8 mouse cellular contexts compared by ENCODE assay signal in genomic region chr2:28539949-28540348, GRCm38 (mm10). TPM values are rescaled to one million over a fixed set of nuclear protein-coding genes. Genes with fewer than 3 reads are reported as not detected.
DNase-seq lines count a peak whose midpoint lies in the region; ATAC-seq and TF ChIP-seq lines count a peak whose summit lies in the region.

No protein-coding gene starts in this region.

- no peaks in the 10 kb centered on the region for H3K27me3 ChIP-seq in forebrain, embryonic 10.5 days (ENCODE audit: poor library complexity, severe bottlenecking)
- H3K27me3 ChIP-seq in forebrain, embryonic 11.5 days (ENCODE audit: control insufficient read depth, insufficient read depth, low read length), result no peaks in the 10 kb centered on the region
- H3K27me3 ChIP-seq in embryonic facial prominence, embryonic 14.5 days (replicated peaks; ENCODE audit: control insufficient read depth, insufficient read depth, low read length), result no peaks in the 10 kb centered on the region
- H3K27me3 ChIP-seq in intestine, embryonic 16.5 days (replicated peaks; ENCODE audit: control insufficient read depth, insufficient read depth, low read length), result no peaks in the 10 kb centered on the region
- H3K27me3 ChIP-seq in midbrain, postnatal 0 days (ENCODE audit: insufficient read depth, low read length), result no peaks in the 10 kb centered on the region

- WGBS in forebrain, embryonic 10.5 days, result 71% methylated on average over 2 of the region's 2 CpGs
- WGBS in forebrain, embryonic 11.5 days, result 87% methylated on average over 2 of the region's 2 CpGs
- 60% methylated on average over 2 of the region's 2 CpGs for WGBS in embryonic facial prominence, embryonic 14.5 days
- 70% methylated on average over 2 of the region's 2 CpGs for WGBS in intestine, embryonic 16.5 days
- WGBS in midbrain, postnatal 0 days, result 49% methylated on average over 2 of the region's 2 CpGs

- no peak for ATAC-seq in forebrain, embryonic 11.5 days (replicated peaks; ENCODE audit: low FRiP score)
- ATAC-seq in embryonic facial prominence, embryonic 14.5 days (ENCODE audit: low read depth), result no peak
- no peak for ATAC-seq in intestine, embryonic 16.5 days
- no peak for ATAC-seq in midbrain, postnatal 0 days (ENCODE audit: low FRiP score)
- no peak for ATAC-seq in erythroid progenitor cell, adult 5-6 weeks (replicated peaks; ENCODE audit: low FRiP score, poor library complexity, severe bottlenecking)

- H3K4me1 ChIP-seq in forebrain, embryonic 10.5 days, result peaks cover 58% of the 10 kb centered on the region
- peaks cover 14% of the 10 kb centered on the region; the same call in 1 of the 2 replicates for H3K4me1 ChIP-seq in forebrain, embryonic 11.5 days (replicated peaks; ENCODE audit: control insufficient read depth, insufficient read depth, low read length)
- H3K4me1 ChIP-seq in embryonic facial prominence, embryonic 14.5 days (ENCODE audit: control insufficient read depth, insufficient read depth, low read length), result peaks cover 42% of the 10 kb centered on the region
- H3K4me1 ChIP-seq in intestine, embryonic 16.5 days (ENCODE audit: control insufficient read depth, insufficient read depth, low read length), result peaks cover 60% of the 10 kb centered on the region
- H3K4me1 ChIP-seq in midbrain, postnatal 0 days (ENCODE audit: insufficient read depth, low read length), result peaks cover 36% of the 10 kb centered on the region

- TF ChIP-seq CTCF in midbrain, postnatal 0 days (IDR thresholded peaks at IDR 0.05), result no peak

- no peaks in the 10 kb centered on the region for H3K9me3 ChIP-seq in forebrain, embryonic 10.5 days
- no peaks in the 10 kb centered on the region for H3K9me3 ChIP-seq in forebrain, embryonic 11.5 days (ENCODE audit: control insufficient read depth, low read length)
- H3K9me3 ChIP-seq in embryonic facial prominence, embryonic 14.5 days (ENCODE audit: control insufficient read depth, low read length), result no peaks in the 10 kb centered on the region
- no peaks in the 10 kb centered on the region for H3K9me3 ChIP-seq in intestine, embryonic 16.5 days (ENCODE audit: control insufficient read depth, low read length)
- H3K9me3 ChIP-seq in midbrain, postnatal 0 days (ENCODE audit: low read length), result no peaks in the 10 kb centered on the region

- DNase-seq in forebrain, embryonic 10.5 days (ENCODE audit: extremely low spot score, low spot score), result no peak
- no peak for DNase-seq in forebrain, embryonic 11.5 days (ENCODE audit: low spot score)
- DNase-seq in embryonic facial prominence, embryonic 14.5 days (ENCODE audit: low spot score), result no peak
- DNase-seq in midbrain, postnatal 0 days (ENCODE audit: low spot score), result no peak
- DNase-seq in adrenal gland, adult 18-20 months (ENCODE audit: low spot score in 2 of 2), result no peak
- DNase-seq in gastrocnemius, adult 18-20 months (ENCODE audit: low spot score), result no peak

- peak overlapping the region; percentile 44 for H3K27ac ChIP-seq in forebrain, embryonic 10.5 days
- no peak overlapping the region for H3K27ac ChIP-seq in forebrain, embryonic 11.5 days (ENCODE audit: low read depth, low read length)
- peak overlapping the region; percentile 71; the same call in 1 of the 2 replicates for H3K27ac ChIP-seq in embryonic facial prominence, embryonic 14.5 days (replicated peaks; ENCODE audit: low read depth, low read length)
- H3K27ac ChIP-seq in intestine, embryonic 16.5 days (ENCODE audit: low read length), result peak overlapping the region; percentile 44
- H3K27ac ChIP-seq in midbrain, postnatal 0 days (ENCODE audit: low read depth, low read length), result 0 out of 2 replicates have a peak overlapping the region, but pooled peaks have one; percentile 32

- H3K9ac ChIP-seq in forebrain, embryonic 11.5 days (ENCODE audit: low read length), result no peak overlapping the region
- H3K9ac ChIP-seq in embryonic facial prominence, embryonic 14.5 days (ENCODE audit: low read depth, low read length), result 0 out of 2 replicates have a peak overlapping the region, but pooled peaks have one; percentile 9
- peak overlapping the region; percentile 38; the same call in 1 of the 2 replicates for H3K9ac ChIP-seq in intestine, embryonic 16.5 days (ENCODE audit: low read depth, low read length)
- H3K9ac ChIP-seq in midbrain, postnatal 0 days (replicated peaks; ENCODE audit: low read length, poor library complexity, severe bottlenecking), result no peak overlapping the region; the same call in 1 of the 2 replicates

- no peak overlapping the region for H3K4me2 ChIP-seq in forebrain, embryonic 11.5 days (ENCODE audit: low read depth, low read length, severe bottlenecking)
- no peak overlapping the region for H3K4me2 ChIP-seq in embryonic facial prominence, embryonic 14.5 days (ENCODE audit: low read depth, low read length)
- H3K4me2 ChIP-seq in intestine, embryonic 16.5 days (ENCODE audit: low read depth, low read length), result no peak overlapping the region
- H3K4me2 ChIP-seq in midbrain, postnatal 0 days (ENCODE audit: low read depth, low read length, poor library complexity, severe bottlenecking), result no peak overlapping the region

- peaks cover 41% of the 10 kb centered on the region for H3K36me3 ChIP-seq in forebrain, embryonic 10.5 days (replicated peaks)
- no peaks in the 10 kb centered on the region; the same call in 1 of the 2 replicates for H3K36me3 ChIP-seq in forebrain, embryonic 11.5 days (ENCODE audit: control insufficient read depth, insufficient read depth, low read length)
- peaks cover 38% of the 10 kb centered on the region for H3K36me3 ChIP-seq in embryonic facial prominence, embryonic 14.5 days (ENCODE audit: control insufficient read depth, insufficient read depth, low read length)
- H3K36me3 ChIP-seq in intestine, embryonic 16.5 days (ENCODE audit: control insufficient read depth, insufficient read depth, low read length), result peaks cover 5% of the 10 kb centered on the region; the same call in 1 of the 2 replicates
- peaks cover 32% of the 10 kb centered on the region for H3K36me3 ChIP-seq in midbrain, postnatal 0 days (ENCODE audit: insufficient read depth, low read length)

- H3K4me3 ChIP-seq in forebrain, embryonic 10.5 days, result no peak overlapping the region
- H3K4me3 ChIP-seq in forebrain, embryonic 11.5 days (ENCODE audit: low read depth, low read length), result no peak overlapping the region
- H3K4me3 ChIP-seq in embryonic facial prominence, embryonic 14.5 days (ENCODE audit: low read depth, low read length), result no peak overlapping the region
- H3K4me3 ChIP-seq in intestine, embryonic 16.5 days (ENCODE audit: low read length), result no peak overlapping the region
- no peak overlapping the region for H3K4me3 ChIP-seq in midbrain, postnatal 0 days (ENCODE audit: low read depth, low read length)

RNA-seq across cellular contexts. Expression of gene Cel, which starts 23.3 kb away (rescaled TPM):
- 0.07 TPM in 1 of 2 replicates, not detected in the other for polyA plus RNA-seq in forebrain, embryonic 10.5 days (2016; fragmentation: Nextera tagmentation; extraction: Ambion mirVana)
- polyA plus RNA-seq in forebrain, embryonic 11.5 days (2014; fragmentation: Nextera tagmentation; extraction: Ambion mirVana), result not detected in 2 replicates
- polyA plus RNA-seq in embryonic facial prominence, embryonic 14.5 days (2014; fragmentation: Nextera tagmentation; extraction: Ambion mirVana), result not detected in 2 replicates
- polyA plus RNA-seq in intestine, embryonic 16.5 days (2015; fragmentation: Nextera tagmentation; extraction: Ambion mirVana), result 383 and 542 TPM in 2 replicates
- not detected in 2 replicates for total RNA-seq in midbrain, postnatal 0 days (2014; rRNA removed)
- polyA plus RNA-seq in midbrain, postnatal 0 days (2015; fragmentation: Nextera tagmentation; extraction: Ambion mirVana), result not detected in 2 replicates
- not detected in 2 replicates for total RNA-seq in erythroid progenitor cell, adult 5-6 weeks (2015; ENCODE audit: low replicate concordance)
- total RNA-seq in erythroid progenitor cell, adult 5-6 weeks (2017; ENCODE audit: low replicate concordance), result not detected in 2 replicates
- not detected for total RNA-seq in adrenal gland, adult 18-20 months (2021)
- under 1 TPM in 1 of 2 experiments, not detected in 1; 0.16 TPM for total RNA-seq in gastrocnemius, adult 18-20 months (2021)

RNA-seq across cellular contexts. Expression of gene Ralgds, which starts 27.0 kb away (rescaled TPM):
- polyA plus RNA-seq in forebrain, embryonic 10.5 days (2016; fragmentation: Nextera tagmentation; extraction: Ambion mirVana), result 22.5 and 23.2 TPM in 2 replicates
- 42.7 and 47.6 TPM in 2 replicates for polyA plus RNA-seq in forebrain, embryonic 11.5 days (2014; fragmentation: Nextera tagmentation; extraction: Ambion mirVana)
- 59.3 and 67.5 TPM in 2 replicates for polyA plus RNA-seq in embryonic facial prominence, embryonic 14.5 days (2014; fragmentation: Nextera tagmentation; extraction: Ambion mirVana)
- 19.1 and 21.5 TPM in 2 replicates for polyA plus RNA-seq in intestine, embryonic 16.5 days (2015; fragmentation: Nextera tagmentation; extraction: Ambion mirVana)
- total RNA-seq in midbrain, postnatal 0 days (2014; rRNA removed), result 212 and 292 TPM in 2 replicates
- 82.1 and 84.6 TPM in 2 replicates for polyA plus RNA-seq in midbrain, postnatal 0 days (2015; fragmentation: Nextera tagmentation; extraction: Ambion mirVana)
- 0.36 and 0.84 TPM in 2 replicates for total RNA-seq in erythroid progenitor cell, adult 5-6 weeks (2015; ENCODE audit: low replicate concordance)
- 0.90 and 0.98 TPM in 2 replicates for total RNA-seq in erythroid progenitor cell, adult 5-6 weeks (2017; ENCODE audit: low replicate concordance)
- total RNA-seq in adrenal gland, adult 18-20 months (2021), result 10 to 100 TPM; 24.3 to 24.4 TPM
- total RNA-seq in gastrocnemius, adult 18-20 months (2021), result 1 to 10 TPM; 6.1 to 8.9 TPM

RNA-seq across cellular contexts. Expression of gene Gm10134, which starts 34.1 kb away (rescaled TPM):
- not detected in 2 replicates for polyA plus RNA-seq in forebrain, embryonic 10.5 days (2016; fragmentation: Nextera tagmentation; extraction: Ambion mirVana)
- polyA plus RNA-seq in forebrain, embryonic 11.5 days (2014; fragmentation: Nextera tagmentation; extraction: Ambion mirVana), result not detected in 2 replicates
- 2.7 TPM in 1 of 2 replicates, not detected in the other for polyA plus RNA-seq in embryonic facial prominence, embryonic 14.5 days (2014; fragmentation: Nextera tagmentation; extraction: Ambion mirVana)
- 7.4 and 10.3 TPM in 2 replicates for polyA plus RNA-seq in intestine, embryonic 16.5 days (2015; fragmentation: Nextera tagmentation; extraction: Ambion mirVana)
- not detected in 2 replicates for total RNA-seq in midbrain, postnatal 0 days (2014; rRNA removed)
- polyA plus RNA-seq in midbrain, postnatal 0 days (2015; fragmentation: Nextera tagmentation; extraction: Ambion mirVana), result 3.6 and 4.0 TPM in 2 replicates
- not detected in 2 replicates for total RNA-seq in erythroid progenitor cell, adult 5-6 weeks (2015; ENCODE audit: low replicate concordance)
- not detected in 2 replicates for total RNA-seq in erythroid progenitor cell, adult 5-6 weeks (2017; ENCODE audit: low replicate concordance)
- 1 to 10 TPM; 2.0 TPM for total RNA-seq in adrenal gland, adult 18-20 months (2021)
- under 1 TPM in 1 of 2 experiments, not detected in 1; 0.74 TPM for total RNA-seq in gastrocnemius, adult 18-20 months (2021)

RNA-seq across cellular contexts. Expression of gene Gbgt1, which starts 43.3 kb away (rescaled TPM):
- polyA plus RNA-seq in forebrain, embryonic 10.5 days (2016; fragmentation: Nextera tagmentation; extraction: Ambion mirVana), result not detected in 2 replicates
- 0.35 TPM in 1 of 2 replicates, not detected in the other for polyA plus RNA-seq in forebrain, embryonic 11.5 days (2014; fragmentation: Nextera tagmentation; extraction: Ambion mirVana)
- polyA plus RNA-seq in embryonic facial prominence, embryonic 14.5 days (2014; fragmentation: Nextera tagmentation; extraction: Ambion mirVana), result 1.3 and 1.7 TPM in 2 replicates
- 4.4 and 4.6 TPM in 2 replicates for polyA plus RNA-seq in intestine, embryonic 16.5 days (2015; fragmentation: Nextera tagmentation; extraction: Ambion mirVana)
- 3.3 and 5.4 TPM in 2 replicates for total RNA-seq in midbrain, postnatal 0 days (2014; rRNA removed)
- 0.75 and 0.81 TPM in 2 replicates for polyA plus RNA-seq in midbrain, postnatal 0 days (2015; fragmentation: Nextera tagmentation; extraction: Ambion mirVana)
- 2.9 TPM in 1 of 2 replicates, not detected in the other for total RNA-seq in erythroid progenitor cell, adult 5-6 weeks (2015; ENCODE audit: low replicate concordance)
- 0.39 and 4.9 TPM in 2 replicates for total RNA-seq in erythroid progenitor cell, adult 5-6 weeks (2017; ENCODE audit: low replicate concordance)
- total RNA-seq in adrenal gland, adult 18-20 months (2021), result 1 to 10 TPM; 4.5 to 6.3 TPM
- total RNA-seq in gastrocnemius, adult 18-20 months (2021), result under 1 TPM; 0.81 to 0.89 TPM

RNA-seq across cellular contexts. Expression of gene Gtf3c5, which starts 43.6 kb away (rescaled TPM):
- 60.1 and 62.6 TPM in 2 replicates for polyA plus RNA-seq in forebrain, embryonic 10.5 days (2016; fragmentation: Nextera tagmentation; extraction: Ambion mirVana)
- 41.6 and 42.3 TPM in 2 replicates for polyA plus RNA-seq in forebrain, embryonic 11.5 days (2014; fragmentation: Nextera tagmentation; extraction: Ambion mirVana)
- 23.7 and 27.9 TPM in 2 replicates for polyA plus RNA-seq in embryonic facial prominence, embryonic 14.5 days (2014; fragmentation: Nextera tagmentation; extraction: Ambion mirVana)
- polyA plus RNA-seq in intestine, embryonic 16.5 days (2015; fragmentation: Nextera tagmentation; extraction: Ambion mirVana), result 27.5 and 32.2 TPM in 2 replicates
- 23.3 and 26.7 TPM in 2 replicates for total RNA-seq in midbrain, postnatal 0 days (2014; rRNA removed)
- polyA plus RNA-seq in midbrain, postnatal 0 days (2015; fragmentation: Nextera tagmentation; extraction: Ambion mirVana), result 29.3 and 33.5 TPM in 2 replicates
- total RNA-seq in erythroid progenitor cell, adult 5-6 weeks (2015; ENCODE audit: low replicate concordance), result 17.2 and 22.3 TPM in 2 replicates
- total RNA-seq in erythroid progenitor cell, adult 5-6 weeks (2017; ENCODE audit: low replicate concordance), result 11.0 and 15.3 TPM in 2 replicates
- 10 to 100 TPM; 15.2 to 17.2 TPM for total RNA-seq in adrenal gland, adult 18-20 months (2021)
- total RNA-seq in gastrocnemius, adult 18-20 months (2021), result 1 to 10 TPM; 7.2 to 8.9 TPM

Comparison
In these comparisons a context has a peak if more than half of its experiments do, and no peak if none do; other contexts are left out.
1. H3K9ac ChIP-seq: peak in embryonic facial prominence, embryonic 14.5 days (single experiment) and intestine, embryonic 16.5 days (single experiment); none in forebrain, embryonic 11.5 days (single experiment) and midbrain, postnatal 0 days (single experiment).
2. RNA of gene Cel, which starts 23.3 kb away (polyA plus RNA-seq): 383 to 542 TPM in intestine, embryonic 16.5 days; not detected in forebrain, embryonic 11.5 days, 0.07 TPM in forebrain, embryonic 10.5 days, not detected in embryonic facial prominence, embryonic 14.5 days and not detected in midbrain, postnatal 0 days; every median in the first group is over 100 times any median in the second.